Mouse (Mus musculus) heart, adult 9 months (tissue): ENCODE measurements around the gene Pin1.
A peak's percentile ranks its signal among the peaks of the same experiment; 100 is the strongest.
"Not testable (repeated sequence)": the region's sequence is repeated elsewhere in the genome, so short reads cannot be mapped to it uniquely, and the experiment has no call there.

Source experiments
- DNase-seq, 2 experiments: peaks; one replicate each; pipeline ENCODE4 v3.0.0; 2022; ENCODE audit warnings: low spot score in 2 of 2

Pin1 gene

GRCm38 (mm10) chr9:20651602-20652259 lies at the start of gene Pin1:
TSS of gene Pin1 (plus strand) at chr9:20652095.
- peak; percentile 99 to 100 for DNase-seq

- no peak for DNase-seq
Measured at GRCm38 (mm10) chr9:20606269-20606668, 45.6 kb upstream of the Pin1 start.

- DNase-seq: peak; percentile 83 to 89
Measured at GRCm38 (mm10) chr9:20607100-20607974, 44.6 kb upstream of the Pin1 start.

- no peak for DNase-seq
Measured at GRCm38 (mm10) chr9:20609831-20610464, 41.9 kb upstream of the Pin1 start.

- DNase-seq: no peak
Measured at GRCm38 (mm10) chr9:20611976-20612375, 39.9 kb upstream of the Pin1 start.

- no peak for DNase-seq
Measured at GRCm38 (mm10) chr9:20616685-20617084, 35.2 kb upstream of the Pin1 start.

- no peak for DNase-seq
Measured at GRCm38 (mm10) chr9:20631332-20631731, 20.6 kb upstream of the Pin1 start.

- not testable (repeated sequence) for DNase-seq
Measured at GRCm38 (mm10) chr9:20635676-20636075, 16.2 kb upstream of the Pin1 start.

GRCm38 (mm10) chr9:20636256-20636655 lies 15.6 kb upstream of the Pin1 start:
- DNase-seq: no peak

GRCm38 (mm10) chr9:20636790-20637189 lies 15.1 kb upstream of the Pin1 start:
- no peak for DNase-seq

- no peak for DNase-seq
Measured at GRCm38 (mm10) chr9:20638552-20638951, 13.3 kb upstream of the Pin1 start.

GRCm38 (mm10) chr9:20639486-20639885 lies 12.4 kb upstream of the Pin1 start:
- DNase-seq: no peak

- DNase-seq: no peak
Measured at GRCm38 (mm10) chr9:20641501-20641900, 10.4 kb upstream of the Pin1 start.

- DNase-seq: peak; percentile 44 to 56
Measured at GRCm38 (mm10) chr9:20642101-20642895, 9.6 kb upstream of the Pin1 start, which contains the start of gene Ubl5. TSS of gene Ubl5 (plus strand) at chr9:20642878.

- DNase-seq: peak; percentile 85 to 87
Measured at GRCm38 (mm10) chr9:20642896-20643466, 8.9 kb upstream of the Pin1 start.

- DNase-seq: no peak
Measured at GRCm38 (mm10) chr9:20643781-20644180, 8.1 kb upstream of the Pin1 start.

GRCm38 (mm10) chr9:20644360-20645081 lies 7.4 kb upstream of the Pin1 start, which contains the start of gene Fbxl12:
TSS of gene Fbxl12 (minus strand) at chr9:20644767.
- DNase-seq: peak; percentile 81 to 82

GRCm38 (mm10) chr9:20645121-20645520 lies 6.8 kb upstream of the Pin1 start:
- no peak for DNase-seq

GRCm38 (mm10) chr9:20652260-20652658 lies 364 bp downstream of the Pin1 start:
- no peak for DNase-seq

GRCm38 (mm10) chr9:20653859-20654258 lies 2.0 kb downstream of the Pin1 start:
- DNase-seq: no peak
